Mouse (Mus musculus) thymus, adult 2 months (tissue): ENCODE data around the gene Gck.

Source experiments
- CTCF ChIP-seq: fragments of 200-500 bp; IDR thresholded peaks from 2 replicates; pipeline ENCODE4 v1.5.1; 2012; ENCODE audit warnings: mild to moderate bottlenecking, control low read depth, low read length, moderate library complexity, borderline replicate concordance; ENCODE audit not compliant: control insufficient read depth, poor library complexity, insufficient read depth; ENCODE audit errors: extremely low read depth
- POLR2A ChIP-seq: fragments of 200-500 bp; IDR thresholded peaks from 2 replicates; pipeline ENCODE4 v1.6.1; 2012; ENCODE audit warnings: mild to moderate bottlenecking, low read length, control low read depth, moderate library complexity; ENCODE audit not compliant: control insufficient read depth, poor library complexity, insufficient read depth; ENCODE audit errors: extremely low read depth

- TF ChIP-seq CTCF = no peak
- TF ChIP-seq POLR2A = no peak
These were observed 41.2 kb downstream of the Gck start for GRCm38 (mm10) chr11:5908642-5909041.
